Mouse (Mus musculus) testis, adult 2 months (tissue): Measurements from ENCODE around the gene Ankrd54. TPM values are rescaled to one million over a fixed set of nuclear protein-coding genes. Genes with fewer than 3 reads are reported as not detected.
A peak's percentile ranks its signal among the peaks of the same experiment; 100 is the strongest.

Experiments
- H3K27ac ChIP-seq: fragments of 200-500 bp; 2 replicates; pipeline ENCODE4 v1.5.1; 2012; ENCODE audit warnings: low read depth, low read length; ENCODE audit not compliant: control insufficient read depth, insufficient read depth
- H3K27me3 ChIP-seq: fragments of 200-500 bp; 2 replicates; pipeline ENCODE4 v1.6.1; 2012; ENCODE audit warnings: mild to moderate bottlenecking, low read length, moderate library complexity; ENCODE audit not compliant: control insufficient read depth, insufficient read depth
- H3K36me3 ChIP-seq: fragments of 200-500 bp; 2 replicates; pipeline ENCODE4 v1.6.1; 2012; ENCODE audit warnings: mild to moderate bottlenecking, low read length; ENCODE audit not compliant: control insufficient read depth, insufficient read depth
- H3K4me1 ChIP-seq: fragments of 200-500 bp; 2 replicates; pipeline ENCODE4 v1.6.1; 2012; ENCODE audit warnings: low read length; ENCODE audit not compliant: control insufficient read depth, insufficient read depth
- H3K4me3 ChIP-seq: fragments of 200-500 bp; 2 replicates; pipeline ENCODE4 v1.5.1; 2012; ENCODE audit warnings: low read depth, mild to moderate bottlenecking, low read length, moderate library complexity, mixed read lengths; ENCODE audit not compliant: control insufficient read depth
- CTCF ChIP-seq: fragments of 200-500 bp; IDR thresholded peaks from 2 replicates; pipeline ENCODE4 v1.5.1; 2012; ENCODE audit warnings: low read depth, mild to moderate bottlenecking, inconsistent platforms, low read length, moderate library complexity; ENCODE audit not compliant: control insufficient read depth, insufficient read depth, insufficient replicate concordance
- POLR2A ChIP-seq: fragments of 200-500 bp; IDR thresholded peaks from 2 replicates; pipeline ENCODE4 v1.6.1; 2012; ENCODE audit warnings: low read depth, mild to moderate bottlenecking, inconsistent platforms, low read length, moderate library complexity; ENCODE audit not compliant: control insufficient read depth
- polyA plus RNA-seq: library from polyadenylated mRNA; depleted of rRNA; stranded (reverse); fragments of >200 nt; gene quantifications from 2 replicates; pipeline ENCODE4 v1.2.3, GENCODE M21; 2012

Gene Ankrd54
- polyA plus RNA-seq, 1 experiment, result 292 TPM

DNA sequence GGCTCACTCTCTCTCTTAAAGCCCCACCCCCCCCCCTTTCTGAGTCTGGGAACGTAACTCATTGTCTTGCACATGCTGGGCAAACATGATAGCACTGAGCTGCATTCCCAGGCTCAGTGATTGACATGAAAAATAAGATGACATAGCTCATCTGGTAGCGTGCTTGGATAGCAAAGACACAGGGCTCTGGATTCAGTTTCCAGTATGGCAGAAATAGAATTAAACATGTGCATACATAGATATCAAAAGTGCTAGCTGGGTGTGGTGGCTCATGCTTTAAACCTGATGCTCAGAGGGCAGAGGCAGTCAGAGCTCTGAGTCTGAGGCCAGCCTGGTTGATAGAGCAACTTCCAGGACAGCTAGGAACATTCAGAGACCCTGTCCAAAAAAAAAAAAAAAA lies 43.1 kb upstream of the Ankrd54 start:
- TF ChIP-seq POLR2A (no peak), CTCF (no peak)
- peaks cover 21% of the 10 kb centered on the region for H3K4me1 ChIP-seq
- H3K27me3 ChIP-seq, result no peaks in the 10 kb centered on the region
- H3K27ac ChIP-seq, result no peak overlapping the region
- H3K4me3 ChIP-seq, result no peak overlapping the region
- H3K36me3 ChIP-seq, result no peaks in the 10 kb centered on the region

DNA sequence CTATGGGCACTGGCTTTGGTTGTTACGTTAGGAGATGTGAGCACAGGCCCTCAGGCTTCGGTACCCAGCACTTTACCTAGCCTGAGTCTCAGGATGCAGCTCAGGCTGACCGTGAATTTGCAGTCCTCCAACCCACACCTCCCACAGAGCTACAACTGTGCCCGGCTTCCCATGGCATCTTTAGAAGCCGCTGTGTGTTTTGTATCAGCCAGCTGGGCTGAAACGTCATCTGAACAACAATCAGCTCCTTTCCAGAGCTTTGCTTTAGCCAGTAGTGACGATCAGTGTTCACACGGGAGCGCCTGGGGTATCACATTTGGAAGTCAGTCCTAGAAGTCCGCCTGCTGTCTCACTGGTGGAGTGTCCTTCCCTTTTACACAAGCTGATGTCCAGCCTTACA lies 40.6 kb upstream of the Ankrd54 start:
- no peaks in the 10 kb centered on the region for H3K36me3 ChIP-seq
- H3K4me1 ChIP-seq, result peaks cover 6% of the 10 kb centered on the region
- H3K4me3 ChIP-seq, result no peak overlapping the region
- H3K27ac ChIP-seq, result no peak overlapping the region
- no peaks in the 10 kb centered on the region for H3K27me3 ChIP-seq
- TF ChIP-seq POLR2A, result no peak
- no peak for TF ChIP-seq CTCF

DNA sequence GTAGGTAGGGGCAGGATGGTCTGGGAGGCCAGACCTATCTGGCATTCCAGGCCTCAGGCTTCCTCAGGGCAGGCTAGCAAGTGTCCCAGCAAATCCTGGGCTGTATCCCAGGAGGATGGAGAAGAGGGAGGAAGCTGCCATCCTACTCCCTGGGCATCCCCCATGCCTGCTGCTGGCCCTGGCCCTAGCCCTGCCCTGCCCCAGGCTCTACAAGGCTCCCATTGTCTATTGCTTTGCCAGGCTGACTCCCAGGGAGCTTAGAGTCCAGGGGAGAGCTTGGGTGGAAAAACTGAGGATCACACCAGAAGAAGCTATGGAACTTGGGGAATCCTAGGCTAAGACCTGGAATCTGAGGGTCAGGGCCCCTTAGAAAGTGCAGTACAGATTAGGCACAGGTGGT lies 38.8 kb upstream of the Ankrd54 start:
- Histone ChIP-seq H3K4me3 (no peak overlapping the region), H3K27me3 (no peaks in the 10 kb centered on the region), H3K27ac (no peak overlapping the region), H3K36me3 (no peaks in the 10 kb centered on the region), H3K4me1 (peaks cover 2% of the 10 kb centered on the region)
- TF ChIP-seq CTCF (no peak), POLR2A (no peak)

DNA sequence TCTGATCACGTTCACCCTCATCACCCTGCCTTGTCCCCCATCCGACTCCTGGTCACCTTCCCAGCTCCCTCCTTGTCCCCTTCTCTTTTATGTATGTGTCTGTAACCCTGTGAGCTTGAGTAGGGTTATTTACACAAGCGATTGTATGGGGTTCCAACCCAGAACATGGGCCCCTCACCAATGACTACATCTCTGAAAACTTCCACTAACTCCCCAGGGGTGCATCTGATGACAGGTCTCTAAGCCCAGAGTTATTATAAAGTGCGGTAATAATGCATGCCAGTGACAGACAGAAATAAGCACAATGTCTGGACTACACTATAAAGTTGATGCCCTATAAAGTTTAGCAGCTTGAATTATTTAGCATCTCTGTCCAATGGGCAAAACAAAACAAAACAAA lies 37.7 kb upstream of the Ankrd54 start:
- no peaks in the 10 kb centered on the region for H3K27me3 ChIP-seq
- H3K4me1 ChIP-seq, result peaks cover 2% of the 10 kb centered on the region
- no peaks in the 10 kb centered on the region for H3K36me3 ChIP-seq
- H3K27ac ChIP-seq, result no peak overlapping the region
- no peak overlapping the region for H3K4me3 ChIP-seq
- TF ChIP-seq POLR2A, result no peak
- no peak for TF ChIP-seq CTCF

DNA sequence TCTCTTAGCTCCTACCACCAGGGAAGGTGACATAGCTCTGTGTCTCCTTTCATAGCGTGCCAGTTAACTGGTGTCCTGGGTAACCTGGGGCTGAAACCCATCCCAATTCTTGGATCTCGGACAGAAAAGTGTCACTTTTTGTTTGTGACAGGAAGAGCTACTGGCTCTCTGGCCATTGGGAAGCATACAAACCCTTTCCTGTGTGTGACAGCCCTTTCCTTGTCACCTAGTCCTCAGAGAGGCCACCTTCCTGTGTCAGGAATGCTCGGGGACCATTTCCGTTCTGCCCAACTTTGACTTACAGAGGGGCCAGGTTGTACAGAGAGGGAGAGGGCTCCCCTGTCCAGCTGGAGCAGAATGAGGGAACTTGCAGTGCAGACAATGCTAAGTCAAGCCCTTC lies 36.8 kb upstream of the Ankrd54 start:
- TF ChIP-seq POLR2A (no peak), CTCF (no peak)
- H3K27ac ChIP-seq, result no peak overlapping the region
- no peak overlapping the region for H3K4me3 ChIP-seq
- H3K4me1 ChIP-seq, result peaks cover 2% of the 10 kb centered on the region
- no peaks in the 10 kb centered on the region for H3K27me3 ChIP-seq
- H3K36me3 ChIP-seq, result no peaks in the 10 kb centered on the region

- Histone ChIP-seq H3K36me3 (no peaks in the 10 kb centered on the region), H3K27ac (no peak overlapping the region), H3K4me1 (peaks cover 2% of the 10 kb centered on the region), H3K27me3 (no peaks in the 10 kb centered on the region), H3K4me3 (no peak overlapping the region)
- no peak for TF ChIP-seq CTCF
- TF ChIP-seq POLR2A, result no peak
Measured at GRCm38 (mm10) chr15:79098868-79099267, 36.2 kb upstream of the Ankrd54 start.

DNA sequence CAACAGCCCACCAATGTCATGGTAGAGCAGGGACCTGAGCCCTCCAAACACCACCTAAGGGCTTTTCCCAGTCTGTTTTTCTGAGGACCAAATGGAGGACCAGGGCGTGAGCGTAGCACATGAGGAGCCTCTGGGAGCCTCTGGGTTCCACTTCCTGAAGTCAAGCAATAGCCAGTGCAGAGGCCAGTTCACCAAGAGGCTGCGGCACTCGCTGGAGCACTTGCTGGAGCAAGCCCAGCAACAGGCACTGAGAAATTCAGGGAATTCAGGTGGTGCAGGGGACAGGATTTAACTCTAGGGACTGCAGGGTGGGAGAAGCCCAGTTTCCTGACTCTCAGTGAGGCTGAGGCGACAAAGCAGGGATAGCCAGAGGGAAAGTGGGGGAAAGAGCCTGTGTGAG lies 35.5 kb upstream of the Ankrd54 start:
- TF ChIP-seq CTCF, result no peak
- no peak for TF ChIP-seq POLR2A
- H3K36me3 ChIP-seq, result no peaks in the 10 kb centered on the region
- no peaks in the 10 kb centered on the region for H3K27me3 ChIP-seq
- no peak overlapping the region for H3K4me3 ChIP-seq
- H3K4me1 ChIP-seq, result peaks cover 2% of the 10 kb centered on the region
- peak overlapping the region; percentile 14; the same call in 1 of the 2 replicates for H3K27ac ChIP-seq

- H3K4me1 ChIP-seq, result peaks cover 2% of the 10 kb centered on the region
- H3K27me3 ChIP-seq, result no peaks in the 10 kb centered on the region
- H3K27ac ChIP-seq, result peak overlapping the region; percentile 72
- H3K36me3 ChIP-seq, result peaks cover 2% of the 10 kb centered on the region
- H3K4me3 ChIP-seq, result no peak overlapping the region
- TF ChIP-seq POLR2A, result no peak
- no peak for TF ChIP-seq CTCF
Measured at GRCm38 (mm10) chr15:79097611-79098025, 34.9 kb upstream of the Ankrd54 start.
